Mouse (Mus musculus): ENCODE results near the gene Apba2. TPM values are rescaled to one million over a fixed set of nuclear protein-coding genes. Genes with fewer than 3 reads are reported as not detected.

Apba2 gene
- total and polyA plus RNA-seq, 3 experiments = 0.11 TPM; not detected in 2

DNA sequence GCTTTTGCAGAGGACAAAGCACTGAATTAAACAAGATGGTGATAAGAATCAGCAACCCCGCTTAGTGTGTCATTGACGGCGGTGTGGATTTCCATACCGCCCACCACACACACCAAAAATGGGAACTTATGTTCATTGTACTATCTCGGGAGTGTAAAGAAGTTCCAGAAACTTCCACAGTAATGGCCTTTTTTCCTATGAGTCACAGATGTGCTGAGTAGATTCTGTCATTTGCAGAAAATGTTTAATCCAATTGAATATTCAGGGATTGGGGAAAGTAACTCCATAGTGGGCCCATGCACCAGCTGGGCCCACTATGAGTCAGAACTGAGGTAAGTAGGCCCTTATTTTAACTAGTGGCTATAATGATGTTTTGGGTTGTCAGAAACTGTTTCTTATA, 161.0 kb downstream of the Apba2 start:
- no peak overlapping the region for H3K4me3 ChIP-seq (ENCODE audit: low read depth, low read length)
- no peak for TF ChIP-seq GATA1 (IDR thresholded peaks at IDR 0.05; ENCODE audit: borderline replicate concordance, low read length)
- TF ChIP-seq TAL1 (conservative IDR thresholded peaks at IDR 0.05; ENCODE audit: low read depth, low read length) = no peak
- no peak for TF ChIP-seq CTCF (IDR thresholded peaks at IDR 0.05; ENCODE audit: low read depth, low read length)
- TF ChIP-seq POLR2AphosphoS5 (IDR thresholded peaks at IDR 0.05; ENCODE audit: insufficient replicate concordance, low read depth, low read length) = no peak
- TF ChIP-seq GATA2 (IDR thresholded peaks at IDR 0.05; ENCODE audit: borderline replicate concordance, low read depth, low read length) = no peak
- ATAC-seq (ENCODE audit: extremely low read depth, insufficient number of reproducible peaks, low FRiP score, poor library complexity, severe bottlenecking) = no peak

DNA sequence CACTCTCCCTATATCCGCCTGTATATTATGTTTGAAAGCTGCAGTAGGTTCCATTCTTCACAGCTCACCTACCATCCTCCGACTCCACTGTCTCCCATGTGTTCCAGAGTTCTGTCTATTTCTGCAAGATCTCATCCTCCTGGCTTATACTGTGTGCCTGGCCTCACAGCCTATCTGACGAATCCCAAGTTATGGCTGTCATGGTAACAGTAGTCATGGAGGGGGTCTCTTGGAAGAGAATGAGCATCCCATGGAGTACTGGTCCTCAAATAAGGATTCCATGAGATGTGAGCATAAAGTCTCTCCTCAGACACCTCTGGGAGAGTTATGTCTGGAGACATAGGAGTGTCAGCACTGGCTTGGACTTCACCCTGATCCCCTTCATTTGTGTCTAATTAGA, 162.1 kb downstream of the Apba2 start:
- no peaks in the 10 kb centered on the region for H3K4me1 ChIP-seq (ENCODE audit: insufficient read depth, low read depth, low read length)
- H3K27me3 ChIP-seq (ENCODE audit: insufficient read depth, low read length) = no peaks in the 10 kb centered on the region
- ATAC-seq (ENCODE audit: extremely low read depth, insufficient number of reproducible peaks, low FRiP score, poor library complexity, severe bottlenecking) (no peak), DNase-seq (ENCODE audit: low spot score) (no peak)
- TF ChIP-seq CTCF (IDR thresholded peaks at IDR 0.05; ENCODE audit: low read depth, low read length) = no peak
- no peak for TF ChIP-seq GATA1 (IDR thresholded peaks at IDR 0.05; ENCODE audit: borderline replicate concordance, low read length)
- TF ChIP-seq TAL1 (conservative IDR thresholded peaks at IDR 0.05; ENCODE audit: low read depth, low read length) = no peak
- TF ChIP-seq POLR2AphosphoS5 (IDR thresholded peaks at IDR 0.05; ENCODE audit: insufficient replicate concordance, low read depth, low read length) = no peak
- no peak for TF ChIP-seq GATA2 (IDR thresholded peaks at IDR 0.05; ENCODE audit: borderline replicate concordance, low read depth, low read length)
- peaks cover 47% of the 10 kb centered on the region for H3K9me3 ChIP-seq (replicated peaks)
- H3K4me3 ChIP-seq (ENCODE audit: low read depth, low read length) = no peak overlapping the region
- no peaks in the 10 kb centered on the region for H3K36me3 ChIP-seq (replicated peaks)

More for the DNA sequence above, 161.0 kb downstream of the Apba2 start:
- H3K27me3 ChIP-seq (ENCODE audit: insufficient read depth, low read length) = no peaks in the 10 kb centered on the region
- no peaks in the 10 kb centered on the region for H3K4me1 ChIP-seq (ENCODE audit: insufficient read depth, low read depth, low read length)
- peaks cover 43% of the 10 kb centered on the region for H3K9me3 ChIP-seq (replicated peaks)
- no peaks in the 10 kb centered on the region for H3K36me3 ChIP-seq (replicated peaks)
- no peak for DNase-seq (ENCODE audit: low spot score)

DNA sequence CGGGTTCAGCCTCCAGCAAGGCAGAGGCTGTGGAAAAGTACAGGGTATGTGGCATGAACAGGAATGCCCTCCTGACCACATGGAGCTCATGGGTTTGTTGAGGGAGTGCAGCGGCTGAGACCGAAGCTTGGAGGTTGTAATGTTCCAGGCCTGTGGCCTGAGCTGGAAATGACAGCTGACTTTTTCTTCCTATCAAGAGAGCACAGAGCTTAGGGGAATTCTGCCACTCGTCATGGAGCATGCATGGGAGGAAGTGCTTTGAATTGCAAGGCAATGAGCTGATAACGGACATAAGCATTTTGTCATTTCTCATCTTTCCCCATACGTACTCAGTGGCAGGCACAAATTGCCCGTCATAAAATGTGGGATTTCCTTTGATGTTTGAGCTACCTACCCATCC, 163.6 kb downstream of the Apba2 start:
- ATAC-seq (ENCODE audit: extremely low read depth, insufficient number of reproducible peaks, low FRiP score, poor library complexity, severe bottlenecking) (no peak), DNase-seq (ENCODE audit: low spot score) (no peak)
- H3K4me1 ChIP-seq (ENCODE audit: insufficient read depth, low read depth, low read length) = no peaks in the 10 kb centered on the region
- H3K27me3 ChIP-seq (ENCODE audit: insufficient read depth, low read length) = no peaks in the 10 kb centered on the region
- H3K9me3 ChIP-seq (replicated peaks) = peaks cover 51% of the 10 kb centered on the region
- H3K4me3 ChIP-seq (ENCODE audit: low read depth, low read length) = no peak overlapping the region
- TF ChIP-seq CTCF (IDR thresholded peaks at IDR 0.05; ENCODE audit: low read depth, low read length) (no peak), GATA2 (IDR thresholded peaks at IDR 0.05; ENCODE audit: borderline replicate concordance, low read depth, low read length) (no peak)
- no peaks in the 10 kb centered on the region for H3K36me3 ChIP-seq (replicated peaks)

DNA sequence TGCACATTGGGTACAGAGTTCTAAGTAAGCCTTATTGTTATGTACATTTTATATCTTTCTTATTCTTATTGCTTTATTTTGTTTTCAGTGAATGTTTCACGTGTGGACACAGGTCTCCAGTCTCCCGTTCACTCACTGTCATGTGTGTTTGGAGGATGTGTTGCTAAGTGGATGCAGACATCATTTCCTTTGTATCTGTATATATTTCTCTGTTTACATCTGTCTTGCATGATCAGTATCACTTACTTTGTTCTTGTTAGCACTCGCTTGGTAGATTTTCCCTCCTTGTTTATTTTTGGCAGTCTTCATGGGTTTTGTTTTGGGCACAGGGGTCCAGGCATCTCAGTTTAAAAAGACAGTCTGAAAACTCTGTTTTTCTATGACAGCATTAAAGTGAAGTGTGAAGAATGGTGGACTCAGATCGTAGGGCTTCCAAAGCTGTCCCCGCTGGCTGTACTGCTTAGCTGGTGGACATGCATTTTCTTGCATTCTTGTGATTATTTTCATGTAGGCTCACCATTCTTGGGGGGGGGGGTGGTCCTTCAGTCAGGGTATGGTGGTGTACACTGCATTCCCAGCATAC, 164.3 kb downstream of the Apba2 start:
- no peaks in the 10 kb centered on the region for H3K36me3 ChIP-seq (replicated peaks)
- ATAC-seq (ENCODE audit: extremely low read depth, insufficient number of reproducible peaks, low FRiP score, poor library complexity, severe bottlenecking) (no peak), DNase-seq (ENCODE audit: low spot score) (no peak)
- H3K9me3 ChIP-seq (replicated peaks) = peaks cover 54% of the 10 kb centered on the region
- H3K4me1 ChIP-seq (ENCODE audit: insufficient read depth, low read depth, low read length) = no peaks in the 10 kb centered on the region
- TF ChIP-seq POLR2AphosphoS5 (IDR thresholded peaks at IDR 0.05; ENCODE audit: insufficient replicate concordance, low read depth, low read length) (no peak), CTCF (IDR thresholded peaks at IDR 0.05; ENCODE audit: low read depth, low read length) (no peak)
- H3K27me3 ChIP-seq (ENCODE audit: insufficient read depth, low read length) = no peaks in the 10 kb centered on the region
- H3K4me3 ChIP-seq (ENCODE audit: low read depth, low read length) = no peak overlapping the region

DNA sequence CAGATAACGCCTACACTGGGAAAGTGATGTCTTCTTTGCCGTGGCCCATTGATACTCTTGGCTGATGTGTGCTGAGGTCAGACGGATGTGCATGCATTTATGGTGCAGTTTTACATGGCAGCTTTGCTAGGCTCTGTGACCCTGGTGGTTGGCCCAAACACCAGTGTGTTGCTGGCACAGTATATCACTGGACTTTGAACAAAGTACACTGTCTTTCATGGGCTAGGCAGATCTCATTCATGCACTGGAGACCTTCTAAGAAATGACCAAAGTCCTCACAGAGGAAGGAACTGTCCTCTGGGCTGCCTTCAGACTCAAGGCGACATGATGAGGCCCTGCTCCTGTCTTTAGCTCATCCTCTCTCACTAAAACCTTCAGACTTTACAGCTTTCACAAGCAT, 166.5 kb downstream of the Apba2 start:
- no peaks in the 10 kb centered on the region for H3K36me3 ChIP-seq (replicated peaks)
- TF ChIP-seq GATA2 (IDR thresholded peaks at IDR 0.05; ENCODE audit: borderline replicate concordance, low read depth, low read length) (no peak), GATA1 (IDR thresholded peaks at IDR 0.05; ENCODE audit: borderline replicate concordance, low read length) (no peak), CTCF (IDR thresholded peaks at IDR 0.05; ENCODE audit: low read depth, low read length) (no peak), POLR2AphosphoS5 (IDR thresholded peaks at IDR 0.05; ENCODE audit: insufficient replicate concordance, low read depth, low read length) (no peak), TAL1 (conservative IDR thresholded peaks at IDR 0.05; ENCODE audit: low read depth, low read length) (no peak)
- H3K4me3 ChIP-seq (ENCODE audit: low read depth, low read length) = no peak overlapping the region
- peaks cover 56% of the 10 kb centered on the region for H3K9me3 ChIP-seq (replicated peaks)
- no peak for ATAC-seq (ENCODE audit: extremely low read depth, insufficient number of reproducible peaks, low FRiP score, poor library complexity, severe bottlenecking)
- H3K4me1 ChIP-seq (ENCODE audit: insufficient read depth, low read depth, low read length) = no peaks in the 10 kb centered on the region
- H3K27me3 ChIP-seq (ENCODE audit: insufficient read depth, low read length) = no peaks in the 10 kb centered on the region
- no peak for DNase-seq (ENCODE audit: low spot score)

DNA sequence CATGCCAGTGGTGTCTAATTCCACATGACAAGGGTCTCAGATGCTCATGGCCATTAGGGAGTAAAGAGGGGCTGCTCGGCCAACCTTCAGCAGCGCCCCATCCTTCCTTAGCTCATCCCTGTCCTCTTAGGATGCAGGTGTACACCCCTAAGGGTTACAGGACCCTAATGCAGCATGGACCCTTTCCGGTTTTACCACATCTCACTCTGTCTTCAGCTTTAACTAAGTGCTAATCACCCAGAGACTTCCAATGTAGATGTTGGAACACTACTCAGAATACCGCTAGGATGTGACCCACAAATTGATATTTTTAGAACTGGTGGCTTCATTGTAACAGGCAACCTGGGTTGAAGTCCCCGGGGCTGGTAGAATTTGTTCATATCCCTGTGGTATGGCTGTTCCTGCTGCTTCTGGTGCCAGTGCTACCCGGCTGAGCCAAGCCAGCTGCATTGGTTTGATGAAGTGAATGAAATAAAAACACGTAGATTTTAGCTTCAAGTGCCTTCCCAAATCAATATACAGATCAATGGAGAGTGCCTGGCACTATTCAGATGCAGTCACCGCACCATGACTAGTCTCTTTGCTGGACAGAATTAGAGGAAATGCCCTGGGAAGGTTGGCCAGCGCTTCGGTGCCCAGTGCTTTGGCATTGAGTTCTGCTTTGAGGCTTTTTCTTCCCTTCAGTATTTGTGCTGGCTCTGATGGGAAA, 178.4 kb downstream of the Apba2 start:
- Histone ChIP-seq H3K36me3 (replicated peaks) (no peaks in the 10 kb centered on the region), H3K9me3 (replicated peaks) (peaks cover 14% of the 10 kb centered on the region), H3K27me3 (ENCODE audit: insufficient read depth, low read length) (no peaks in the 10 kb centered on the region), H3K4me3 (ENCODE audit: low read depth, low read length) (no peak overlapping the region), H3K4me1 (ENCODE audit: insufficient read depth, low read depth, low read length) (no peaks in the 10 kb centered on the region)
- TF ChIP-seq POLR2AphosphoS5 (IDR thresholded peaks at IDR 0.05; ENCODE audit: insufficient replicate concordance, low read depth, low read length) = no peak
- DNase-seq (ENCODE audit: low spot score) = no peak
- no peak for ATAC-seq (ENCODE audit: extremely low read depth, insufficient number of reproducible peaks, low FRiP score, poor library complexity, severe bottlenecking)

DNA sequence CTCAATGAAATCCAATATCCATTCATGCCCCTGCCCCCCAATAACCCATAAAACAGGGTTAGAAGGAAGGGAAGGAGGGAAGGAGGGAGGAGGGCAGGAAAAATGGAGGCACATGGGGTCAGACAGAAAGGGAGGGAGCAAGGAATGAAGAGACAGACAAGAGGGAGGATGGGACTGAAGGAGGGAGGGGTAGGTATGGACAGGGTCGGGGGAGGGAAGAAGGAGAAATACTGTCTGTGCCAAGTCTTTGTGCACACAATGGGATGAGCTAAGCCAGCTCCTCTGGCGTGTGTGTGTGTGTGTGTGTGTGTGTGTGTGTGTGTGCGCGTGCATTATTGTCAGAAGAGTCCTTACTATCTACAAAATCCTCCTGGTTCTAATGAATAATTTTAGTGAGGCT, 183.4 kb downstream of the Apba2 start:
- Histone ChIP-seq H3K9me3 (replicated peaks) (peaks cover 23% of the 10 kb centered on the region), H3K36me3 (replicated peaks) (no peaks in the 10 kb centered on the region), H3K27me3 (ENCODE audit: insufficient read depth, low read length) (no peaks in the 10 kb centered on the region), H3K4me3 (ENCODE audit: low read depth, low read length) (no peak overlapping the region), H3K4me1 (ENCODE audit: insufficient read depth, low read depth, low read length) (no peaks in the 10 kb centered on the region)
- TF ChIP-seq TAL1 (conservative IDR thresholded peaks at IDR 0.05; ENCODE audit: low read depth, low read length) (no peak), CTCF (IDR thresholded peaks at IDR 0.05; ENCODE audit: low read depth, low read length) (no peak), GATA2 (IDR thresholded peaks at IDR 0.05; ENCODE audit: borderline replicate concordance, low read depth, low read length) (no peak), POLR2AphosphoS5 (IDR thresholded peaks at IDR 0.05; ENCODE audit: insufficient replicate concordance, low read depth, low read length) (no peak), GATA1 (IDR thresholded peaks at IDR 0.05; ENCODE audit: borderline replicate concordance, low read length) (no peak)
- DNase-seq (ENCODE audit: low spot score) (no peak), ATAC-seq (ENCODE audit: extremely low read depth, insufficient number of reproducible peaks, low FRiP score, poor library complexity, severe bottlenecking) (no peak)

Data from G1E (cell line).